Mouse (Mus musculus): ENCODE results near the gene Fbxw9.
A peak's percentile ranks its signal among the peaks of the same experiment; 100 is the strongest.
"Not testable (repeated sequence)": the region's sequence is repeated elsewhere in the genome, so short reads cannot be mapped to it uniquely, and the experiment has no call there.

Fbxw9 gene

GRCm38 (mm10) chr8:85037366-85037680 lies 22.5 kb upstream of the Fbxw9 start:
- peak in 1 of 2 experiments; percentile 31 for DNase-seq

GRCm38 (mm10) chr8:85037681-85038531 lies 21.9 kb upstream of the Fbxw9 start:
- peak in 1 of 2 experiments; percentile 32 for DNase-seq

GRCm38 (mm10) chr8:85043619-85044018 lies 16.2 kb upstream of the Fbxw9 start:
- no peak for DNase-seq

- DNase-seq: no peak
These were observed 2.5 kb upstream of the Fbxw9 start for GRCm38 (mm10) chr8:85057367-85057766.

- DNase-seq: no peak
These were observed 2.7 kb downstream of the Fbxw9 start for GRCm38 (mm10) chr8:85062603-85063002.

- DNase-seq: peak; percentile 92 to 94
These were observed 5.4 kb downstream of the Fbxw9 start for GRCm38 (mm10) chr8:85065213-85065612.

- no peak for DNase-seq
These were observed 7.3 kb downstream of the Fbxw9 start for GRCm38 (mm10) chr8:85067155-85067554.

- no peak for DNase-seq
These were observed 8.1 kb downstream of the Fbxw9 start, which contains the start of gene Gm5741 for GRCm38 (mm10) chr8:85067982-85068381. TSS of gene Gm5741 (minus strand) at chr8:85067982.

GRCm38 (mm10) chr8:85071041-85071440 lies 11.2 kb downstream of the Fbxw9 start:
- DNase-seq: peak; percentile 43 to 67

- peak; percentile 91 to 93 for DNase-seq
These were observed 11.8 kb downstream of the Fbxw9 start, which contains the start of gene Dhps for GRCm38 (mm10) chr8:85071514-85072281. TSS of gene Dhps (plus strand) at chr8:85071757.

GRCm38 (mm10) chr8:85072364-85072929 lies 12.6 kb downstream of the Fbxw9 start:
- no peak for DNase-seq

- no peak for DNase-seq
These were observed 13.3 kb downstream of the Fbxw9 start for GRCm38 (mm10) chr8:85073041-85073612.

- no peak for DNase-seq
These were observed 14.3 kb downstream of the Fbxw9 start for GRCm38 (mm10) chr8:85074167-85074566.

- DNase-seq: no peak
These were observed 14.8 kb downstream of the Fbxw9 start for GRCm38 (mm10) chr8:85074617-85075016.

GRCm38 (mm10) chr8:85076001-85076400 lies 16.1 kb downstream of the Fbxw9 start:
- peak; percentile 34 to 66 for DNase-seq

GRCm38 (mm10) chr8:85076993-85077392 lies 17.1 kb downstream of the Fbxw9 start:
- DNase-seq: peak; percentile 68 to 79

GRCm38 (mm10) chr8:85080214-85080531 lies 20.3 kb downstream of the Fbxw9 start:
- DNase-seq: no peak

GRCm38 (mm10) chr8:85080532-85081215 lies 20.8 kb downstream of the Fbxw9 start, which contains the start of gene Wdr83os:
TSS of gene Wdr83os (plus strand) at chr8:85080740.
- DNase-seq: peak; percentile 38 to 63

GRCm38 (mm10) chr8:85081216-85081555 lies 21.3 kb downstream of the Fbxw9 start, which contains the start of gene Wdr83:
TSS of gene Wdr83 (minus strand) at chr8:85081306.
- no peak for DNase-seq

GRCm38 (mm10) chr8:85082169-85082568 lies 22.3 kb downstream of the Fbxw9 start:
- not testable (repeated sequence) for DNase-seq

GRCm38 (mm10) chr8:85083108-85083813 lies 23.4 kb downstream of the Fbxw9 start, which contains the start of gene Man2b1:
TSS of gene Man2b1 (plus strand) at chr8:85083270.
- peak; percentile 96 for DNase-seq

GRCm38 (mm10) chr8:85084633-85085032 lies 24.8 kb downstream of the Fbxw9 start:
- no peak for DNase-seq
